Mouse (Mus musculus) ovary, postnatal 10 days (tissue): Measurements from ENCODE around the gene Zfp362.

Experiments used
- DNase-seq: peaks from one replicate; pipeline ENCODE4 v3.0.0; 2022; ENCODE audit warnings: low spot score

Gene Zfp362

GRCm38 (mm10) chr4:128801675-128802465 lies 4.0 kb downstream of the Zfp362 start:
- DNase-seq = no peak

GRCm38 (mm10) chr4:128796788-128797187 lies 9.1 kb downstream of the Zfp362 start:
- no peak for DNase-seq

GRCm38 (mm10) chr4:128795596-128795995 lies 10.2 kb downstream of the Zfp362 start:
- DNase-seq = no peak

- DNase-seq = no peak
These were observed 11.6 kb downstream of the Zfp362 start for GRCm38 (mm10) chr4:128794198-128794597.

GRCm38 (mm10) chr4:128793710-128794109 lies 12.1 kb downstream of the Zfp362 start:
- no peak for DNase-seq

- DNase-seq = no peak
These were observed 16.2 kb downstream of the Zfp362 start for GRCm38 (mm10) chr4:128789646-128790045.

GRCm38 (mm10) chr4:128788108-128788507 lies 17.7 kb downstream of the Zfp362 start:
- no peak for DNase-seq

GRCm38 (mm10) chr4:128787023-128787939 lies 18.6 kb downstream of the Zfp362 start:
- DNase-seq = no peak

GRCm38 (mm10) chr4:128785921-128786654 lies 19.8 kb downstream of the Zfp362 start:
- no peak for DNase-seq

GRCm38 (mm10) chr4:128784950-128785631 lies 20.8 kb downstream of the Zfp362 start:
- DNase-seq = no peak

GRCm38 (mm10) chr4:128782645-128783044 lies 23.2 kb downstream of the Zfp362 start:
- DNase-seq = no peak

- DNase-seq = no peak
These were observed 23.8 kb downstream of the Zfp362 start for GRCm38 (mm10) chr4:128782037-128782436.

- no peak for DNase-seq
These were observed 28.3 kb downstream of the Zfp362 start for GRCm38 (mm10) chr4:128777593-128777992.

- DNase-seq = peak; percentile 65
These were observed 29.1 kb downstream of the Zfp362 start for GRCm38 (mm10) chr4:128776568-128777289.

- no peak for DNase-seq
These were observed 31.4 kb downstream of the Zfp362 start for GRCm38 (mm10) chr4:128774467-128774866.

- no peak for DNase-seq
These were observed 32.0 kb downstream of the Zfp362 start for GRCm38 (mm10) chr4:128773820-128774219.

GRCm38 (mm10) chr4:128770698-128771097 lies 35.1 kb downstream of the Zfp362 start:
- no peak for DNase-seq

GRCm38 (mm10) chr4:128769569-128770355 lies 36.1 kb downstream of the Zfp362 start:
- DNase-seq = no peak

- no peak for DNase-seq
These were observed 37.7 kb downstream of the Zfp362 start for GRCm38 (mm10) chr4:128768120-128768519.

GRCm38 (mm10) chr4:128766929-128767328 lies 38.9 kb downstream of the Zfp362 start:
- DNase-seq = no peak
